Mouse (Mus musculus) spleen, postnatal 4 days (tissue): ENCODE results near the gene Aox2.
A peak's percentile ranks its signal among the peaks of the same experiment; 100 is the strongest.

ENCODE experiments used
- DNase-seq, 2 experiments: peaks; one replicate each; pipeline ENCODE4 v3.0.0; 2022; ENCODE audit warnings: low spot score in 2 of 2

Aox2 gene

DNA sequence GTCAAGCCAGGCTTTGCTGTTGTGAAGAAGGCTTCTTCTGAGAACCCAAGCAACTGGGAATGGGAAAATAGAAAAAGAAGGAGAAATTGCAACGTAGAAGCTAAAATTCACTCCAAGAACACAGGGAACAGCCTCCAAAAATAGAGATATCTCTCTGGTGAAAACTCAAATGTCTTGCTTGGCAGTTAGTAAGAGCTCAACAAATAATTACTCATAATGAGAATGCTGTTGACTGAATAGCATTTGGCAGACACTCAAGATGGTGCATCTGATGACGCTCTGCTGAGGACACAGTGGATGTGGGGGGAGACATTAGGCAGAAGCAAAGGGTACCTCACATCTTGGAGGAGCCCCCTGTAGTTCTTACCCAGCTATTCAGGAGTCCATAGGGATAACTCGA is 10.0 kb downstream of the Aox2 start:
- DNase-seq: no peak

DNA sequence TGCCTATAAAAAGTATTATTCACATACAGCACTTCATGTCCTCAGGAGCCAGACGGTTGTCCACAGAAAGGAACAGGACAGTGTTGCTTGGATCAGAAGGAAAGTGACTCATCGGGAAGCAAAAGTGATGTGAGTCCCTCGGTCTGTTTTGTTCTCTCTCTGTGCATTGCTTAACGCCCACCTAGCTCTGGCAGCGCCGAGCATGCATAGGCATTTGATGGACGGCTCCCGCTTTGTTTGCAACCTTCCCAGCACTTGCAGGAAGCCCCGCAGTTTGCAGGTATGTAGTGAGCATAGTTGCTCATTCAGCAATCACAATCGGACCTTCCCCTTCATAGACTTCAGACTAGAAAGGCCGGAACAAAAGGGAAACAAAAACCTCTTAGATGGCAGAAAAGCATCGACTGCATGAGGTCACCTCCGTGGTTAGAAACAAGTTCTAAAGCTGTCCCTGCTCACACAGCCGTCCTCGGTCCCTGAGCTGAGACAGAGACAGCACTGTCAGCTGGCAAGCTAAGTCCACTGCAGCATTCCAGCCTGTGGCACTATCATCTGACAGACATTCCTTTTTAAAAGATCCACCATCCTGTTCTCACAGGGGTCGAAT is 11.8 kb downstream of the Aox2 start:
- DNase-seq: no peak

DNA sequence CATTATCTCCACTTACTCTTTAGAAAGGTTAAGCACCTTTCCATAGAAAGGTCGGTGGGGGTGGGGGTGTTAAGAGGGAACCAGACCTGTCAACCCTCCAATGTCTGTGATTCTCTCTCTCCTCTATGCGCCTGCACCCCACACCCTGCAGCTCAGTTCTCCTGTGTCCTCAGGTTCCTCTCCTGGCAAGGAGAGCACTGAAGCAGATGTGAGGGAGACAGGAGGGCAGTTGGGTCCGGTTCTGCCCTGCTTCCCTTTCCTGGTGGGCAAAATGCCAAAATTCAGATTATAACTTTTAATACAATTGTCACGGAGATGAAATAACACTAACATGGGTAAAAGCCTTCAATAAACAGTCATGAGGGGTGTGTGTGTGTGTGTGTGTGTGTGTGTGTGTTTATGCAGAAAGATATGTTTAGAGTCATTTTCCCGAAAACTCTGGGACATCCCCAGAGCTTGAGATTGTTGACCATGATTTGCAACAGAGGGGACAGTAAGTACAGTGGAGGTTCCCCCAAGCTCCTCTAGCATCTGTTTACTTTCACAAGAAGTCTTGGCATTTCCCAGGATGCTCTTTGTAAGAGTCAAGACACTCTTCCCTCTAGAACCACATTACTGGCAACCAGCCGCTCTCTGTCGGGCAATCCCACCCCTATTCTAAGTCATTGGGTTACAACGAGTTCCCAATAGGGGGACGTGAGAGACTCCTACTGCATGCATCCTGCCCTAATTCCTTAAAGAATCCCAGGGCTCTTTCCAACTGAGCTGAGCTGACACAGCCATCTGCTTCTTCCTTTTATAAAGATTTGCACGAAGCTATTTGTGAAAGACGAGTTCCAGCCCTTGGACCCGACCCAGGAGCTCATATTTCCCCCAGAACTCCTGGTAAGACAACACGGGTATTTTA is 13.5 kb downstream of the Aox2 start:
- no peak for DNase-seq

DNA sequence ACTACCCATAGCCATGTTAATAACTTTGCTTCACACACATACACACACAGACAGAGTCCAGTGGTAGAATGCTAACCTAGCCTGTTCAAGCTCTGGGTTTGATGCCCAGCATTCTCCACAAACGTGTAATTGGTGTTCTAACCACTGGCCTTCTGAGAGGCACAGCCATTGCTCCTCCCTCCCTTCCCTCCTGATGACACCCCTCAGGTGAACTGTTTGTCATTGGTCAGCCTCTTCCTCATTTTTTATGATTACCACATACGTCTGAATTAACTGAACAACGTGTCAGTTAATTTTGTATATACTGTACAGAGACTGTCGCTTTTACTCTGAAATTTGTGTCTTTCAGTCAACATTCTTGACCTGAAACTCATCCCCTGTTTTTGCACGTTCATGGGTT is 16.6 kb downstream of the Aox2 start:
- DNase-seq: no peak

DNA sequence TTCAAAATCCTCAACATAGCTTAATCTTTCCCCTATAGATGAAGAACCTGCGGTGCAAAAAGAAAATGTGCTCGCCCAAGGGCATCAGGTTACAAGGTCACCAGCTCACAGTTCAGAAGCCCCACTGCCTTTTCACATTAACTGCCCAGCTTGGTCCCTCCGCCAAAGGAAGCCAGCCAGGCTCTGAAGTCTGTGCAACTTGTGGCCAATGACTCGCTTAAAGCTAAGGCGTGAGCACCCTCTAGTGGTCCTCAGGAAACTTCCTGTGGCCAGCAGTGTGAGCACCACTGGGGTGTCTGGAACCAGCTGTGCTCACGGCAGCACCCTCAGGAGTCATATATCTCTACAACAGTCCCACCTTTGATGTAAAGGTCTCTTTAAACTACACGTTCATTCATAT is 18.2 kb downstream of the Aox2 start:
- peak; percentile 59 to 82 for DNase-seq

DNA sequence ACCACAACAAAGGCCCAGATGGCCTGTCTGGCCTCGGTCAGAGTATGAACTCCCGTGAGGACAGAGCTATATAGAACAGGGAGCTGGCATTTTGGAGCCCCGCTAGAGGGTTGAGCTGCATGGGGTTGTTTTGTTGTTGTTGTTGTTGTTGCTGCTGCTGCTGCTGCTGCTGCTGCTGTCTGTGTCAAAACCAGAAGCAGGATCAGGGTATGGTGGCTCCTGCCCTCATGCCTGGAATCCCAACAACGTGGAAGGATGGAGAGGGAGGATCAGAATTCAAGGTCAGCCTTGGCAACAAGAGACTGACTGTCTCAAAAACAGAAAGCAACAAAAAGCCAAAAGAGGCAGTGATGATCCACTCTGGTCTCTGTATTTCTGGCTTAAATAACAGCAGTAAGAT is 18.7 kb downstream of the Aox2 start:
- peak in 1 of 2 experiments; percentile 45 for DNase-seq

DNA sequence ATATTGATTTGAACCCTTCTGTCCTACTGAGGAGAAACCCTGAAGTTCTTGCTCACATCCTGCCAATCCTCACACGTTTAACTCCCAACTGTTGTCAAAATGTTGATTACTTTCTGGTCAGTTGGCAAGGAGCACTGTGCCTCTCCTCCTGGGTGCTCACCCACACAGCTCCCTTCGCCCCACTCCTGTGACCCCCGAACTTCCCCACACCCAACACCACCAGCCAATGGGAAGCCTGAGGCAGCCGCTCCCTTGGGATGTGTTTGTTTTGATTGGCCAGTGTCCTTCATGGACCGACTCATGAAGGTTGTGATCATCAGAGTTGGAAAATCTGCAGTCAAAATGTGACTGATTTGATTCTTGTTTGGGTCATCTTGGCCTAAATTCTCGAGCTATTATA is 20.2 kb downstream of the Aox2 start:
- no peak for DNase-seq

DNA sequence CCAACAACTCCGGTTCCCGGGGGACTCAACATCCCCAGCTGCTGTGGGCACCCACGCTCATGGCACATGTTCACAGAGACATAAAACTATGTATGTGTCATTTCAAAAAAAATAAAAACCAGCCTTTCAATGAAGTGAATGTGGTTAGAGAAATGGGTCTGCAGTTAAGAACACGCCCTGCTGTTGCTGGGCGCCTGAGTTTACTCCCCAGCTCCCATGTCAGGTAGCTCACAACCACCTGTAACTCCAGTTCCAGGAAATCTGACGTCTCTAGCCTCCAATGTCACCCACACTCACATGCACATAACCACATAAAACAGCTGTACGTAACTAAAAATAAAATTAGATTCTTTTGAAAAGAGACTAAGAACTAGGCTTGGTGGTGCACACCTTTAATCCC is 22.9 kb downstream of the Aox2 start:
- no peak for DNase-seq

DNA sequence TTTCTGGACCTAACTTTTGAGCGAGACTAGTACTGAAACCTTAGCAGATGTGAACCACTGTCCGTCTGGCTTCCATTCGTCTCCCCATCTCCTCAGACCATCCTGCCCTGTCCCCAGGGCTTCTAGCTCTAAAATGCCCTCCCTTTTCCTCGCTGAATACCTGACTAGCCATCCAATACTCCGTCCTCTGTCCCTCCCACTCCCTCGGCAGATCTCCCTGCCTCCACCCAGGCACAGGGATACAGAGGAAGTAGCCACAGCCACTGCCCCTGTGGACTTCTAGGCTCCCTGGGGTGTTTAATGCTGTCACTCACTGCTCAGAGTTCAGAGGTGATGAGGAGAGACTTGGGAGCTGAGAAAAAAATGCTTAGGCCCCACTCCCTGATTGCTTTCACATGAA is 23.9 kb downstream of the Aox2 start:
- no peak for DNase-seq

DNA sequence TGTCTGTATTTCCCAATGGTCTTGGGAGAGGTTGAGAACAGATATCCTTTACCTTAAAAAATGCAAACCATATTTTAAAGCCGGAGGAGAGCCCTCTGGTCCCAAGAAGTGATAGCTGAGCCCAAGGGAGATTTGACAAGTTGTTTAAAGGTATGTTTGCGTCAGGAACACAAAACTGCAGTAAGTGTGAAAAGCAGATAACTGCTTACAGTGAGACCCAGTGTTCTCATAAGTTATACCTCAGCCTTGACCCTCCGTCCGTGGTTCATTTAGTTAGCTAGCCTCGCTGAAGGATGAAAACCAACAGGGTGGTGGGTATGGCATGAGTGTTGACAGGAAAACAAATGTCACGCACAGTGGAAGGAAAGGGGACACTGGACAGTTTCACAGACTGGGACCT is 24.9 kb downstream of the Aox2 start:
- DNase-seq: no peak

DNA sequence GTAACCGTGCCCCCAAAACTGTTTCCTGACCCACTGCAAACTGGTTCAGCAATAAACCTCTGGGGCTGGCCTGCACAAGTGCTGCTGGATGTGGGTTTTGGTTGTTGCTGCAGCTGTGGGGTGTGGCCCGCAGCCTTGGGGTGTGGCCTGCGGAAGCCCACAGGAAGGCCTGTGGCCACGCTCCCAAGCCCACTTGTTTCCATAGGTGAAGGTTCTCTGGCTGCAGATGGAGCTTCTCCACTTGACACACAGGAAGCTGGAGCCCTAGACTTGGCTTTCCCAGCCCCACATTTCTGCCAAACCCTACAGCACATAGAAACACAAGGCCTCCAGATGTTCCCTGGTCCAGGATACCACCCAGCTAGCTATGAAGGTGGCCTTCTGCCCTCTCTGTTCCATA is 25.6 kb downstream of the Aox2 start:
- peak; percentile 45 to 66 for DNase-seq

DNA sequence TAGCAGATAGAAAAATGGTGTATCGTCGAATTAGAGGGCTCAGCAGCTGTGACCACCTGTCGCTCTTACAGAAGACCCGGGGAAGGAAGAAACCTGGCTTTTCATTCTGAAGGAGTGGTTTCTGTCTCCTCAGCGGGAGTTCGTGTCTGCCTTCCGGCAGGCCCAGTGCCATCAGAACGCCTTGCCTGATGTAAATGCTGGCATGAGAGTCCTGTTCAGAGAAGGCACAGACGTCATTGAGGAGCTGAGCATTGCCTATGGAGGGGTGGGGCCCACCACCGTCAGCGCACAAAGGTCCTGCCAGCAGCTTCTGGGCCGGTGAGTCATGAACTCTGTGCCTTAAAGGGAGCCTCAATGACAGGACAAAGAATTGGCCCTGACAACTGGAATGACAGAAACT is 26.2 kb downstream of the Aox2 start:
- no peak for DNase-seq

DNA sequence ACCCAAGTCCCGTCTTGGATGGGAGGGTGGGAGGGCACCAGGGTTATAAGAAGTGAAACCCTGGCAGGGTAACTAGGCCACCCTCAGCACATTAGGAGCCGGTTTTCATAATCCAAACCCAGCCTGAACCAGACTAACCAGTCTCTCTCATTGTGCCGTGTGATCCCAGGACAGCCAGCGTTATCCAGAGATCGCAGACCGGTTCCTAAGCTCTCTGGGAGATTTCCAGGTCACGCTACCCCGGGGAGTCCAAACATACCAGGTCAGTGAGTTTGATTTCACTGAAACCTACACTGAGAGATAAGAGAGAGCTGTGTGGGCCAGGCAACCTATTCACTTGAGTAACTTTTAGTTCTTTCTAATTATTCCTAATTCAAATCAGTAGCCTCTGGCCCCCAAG is 29.1 kb downstream of the Aox2 start:
- no peak for DNase-seq

DNA sequence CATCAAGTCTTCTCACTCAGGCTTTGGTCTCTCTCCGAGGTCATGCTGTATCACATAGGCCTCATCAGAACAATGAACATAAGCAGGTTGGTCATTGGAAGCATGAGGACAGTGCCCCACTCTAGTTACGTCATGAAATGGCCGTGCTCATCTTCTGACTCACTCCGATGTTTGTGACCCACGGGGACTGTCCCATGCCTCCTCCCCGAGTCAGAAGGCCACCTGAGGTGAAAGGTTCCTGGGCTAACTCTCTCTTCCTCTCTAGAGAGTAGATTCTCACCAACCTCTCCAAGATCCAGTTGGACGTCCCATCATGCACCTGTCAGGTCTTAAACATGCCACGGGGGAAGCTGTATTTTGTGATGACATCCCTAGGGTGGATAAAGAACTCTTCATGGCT is 30.5 kb downstream of the Aox2 start:
- peak in 1 of 2 experiments; percentile 36 for DNase-seq

DNA sequence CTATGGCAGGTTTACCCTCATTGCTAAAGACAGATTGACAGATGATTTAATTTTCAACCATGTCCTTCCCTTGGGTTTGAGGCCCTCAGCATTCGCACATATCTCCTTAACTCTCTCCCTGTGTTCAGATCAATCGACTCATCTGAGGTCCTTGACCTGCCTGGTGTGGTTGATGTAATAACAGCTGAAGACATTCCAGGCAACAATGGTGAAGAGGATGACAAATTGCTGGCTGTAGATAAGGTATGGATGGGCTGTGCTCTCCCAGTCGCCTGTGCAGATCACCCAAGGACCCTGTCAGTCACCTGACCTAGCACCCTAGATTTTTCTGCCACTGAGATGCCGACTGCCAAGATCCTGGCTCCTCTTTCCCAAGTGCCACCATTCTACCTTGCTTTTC is 31.7 kb downstream of the Aox2 start:
- DNase-seq: peak in 1 of 2 experiments; percentile 33

DNA sequence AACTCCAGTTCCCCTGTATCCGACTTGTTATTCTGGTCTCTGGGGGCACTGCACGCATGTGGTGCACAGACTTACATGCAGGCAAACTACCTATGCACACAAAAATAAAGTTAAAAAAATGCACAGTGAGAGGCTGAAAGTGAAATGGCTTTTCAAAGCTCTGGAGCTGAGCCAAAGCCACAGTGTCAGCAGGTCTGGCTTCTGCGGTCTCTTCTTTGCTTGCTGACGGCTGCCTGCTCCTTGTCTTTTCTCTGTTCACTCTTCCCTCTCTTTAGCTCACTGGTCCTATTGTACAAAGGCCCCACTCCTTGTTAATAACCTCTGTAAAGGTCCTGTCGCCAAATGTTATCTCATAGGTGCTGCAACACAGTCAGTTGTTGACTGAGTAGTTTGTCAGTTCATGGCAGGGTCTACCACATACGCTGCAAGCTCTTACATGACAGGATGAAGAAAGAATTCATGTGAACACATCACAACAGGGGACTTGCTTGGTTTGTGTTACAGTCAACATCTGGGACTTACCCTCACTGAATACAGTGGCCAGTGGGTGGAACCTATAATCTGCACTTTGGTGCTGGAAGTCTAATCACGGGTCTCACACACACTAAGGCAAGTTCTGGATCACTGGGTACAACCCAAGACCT is 33.2 kb downstream of the Aox2 start:
- peak in 1 of 2 experiments; percentile 19 for DNase-seq

DNA sequence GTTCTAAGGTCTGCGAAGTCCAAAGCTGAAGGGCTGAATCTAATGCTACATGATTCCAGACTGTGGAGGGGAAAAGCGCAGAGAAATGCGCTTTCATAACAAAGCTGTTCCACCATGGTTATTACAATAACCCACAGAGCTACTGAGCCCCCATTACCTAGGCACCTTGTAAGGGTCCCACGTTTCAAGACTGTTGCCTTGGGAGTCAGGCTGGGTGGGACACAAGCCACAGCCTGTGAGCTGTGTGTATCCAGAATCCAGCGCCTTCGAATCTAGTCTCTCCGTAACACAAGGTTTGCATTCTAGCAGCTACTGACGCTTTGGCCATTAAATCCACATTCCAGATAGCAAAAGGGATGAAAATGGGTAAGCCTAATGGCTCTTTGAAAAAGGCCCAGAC is 35.0 kb downstream of the Aox2 start:
- DNase-seq: peak in 1 of 2 experiments; percentile 21

DNA sequence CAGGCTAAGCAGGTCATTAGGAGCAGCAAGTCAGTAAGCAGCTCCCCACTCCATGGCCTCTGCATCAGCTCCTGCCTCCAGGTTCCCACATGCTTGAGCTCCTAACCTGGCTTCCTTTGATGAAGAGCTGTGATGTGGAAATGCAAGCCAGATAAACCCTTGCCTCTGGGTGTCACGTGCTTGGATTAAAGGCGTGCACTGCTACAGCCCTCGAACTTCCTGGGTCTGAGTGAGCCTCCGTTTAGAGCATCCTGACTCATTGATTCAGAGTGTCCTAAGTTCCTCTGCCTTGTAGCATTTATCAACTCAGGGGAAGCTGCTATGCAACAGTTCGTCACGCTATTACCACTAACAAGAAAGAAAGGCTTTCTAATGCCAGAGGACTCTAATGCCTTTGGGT is 37.4 kb downstream of the Aox2 start:
- DNase-seq: peak in 1 of 2 experiments; percentile 25

DNA sequence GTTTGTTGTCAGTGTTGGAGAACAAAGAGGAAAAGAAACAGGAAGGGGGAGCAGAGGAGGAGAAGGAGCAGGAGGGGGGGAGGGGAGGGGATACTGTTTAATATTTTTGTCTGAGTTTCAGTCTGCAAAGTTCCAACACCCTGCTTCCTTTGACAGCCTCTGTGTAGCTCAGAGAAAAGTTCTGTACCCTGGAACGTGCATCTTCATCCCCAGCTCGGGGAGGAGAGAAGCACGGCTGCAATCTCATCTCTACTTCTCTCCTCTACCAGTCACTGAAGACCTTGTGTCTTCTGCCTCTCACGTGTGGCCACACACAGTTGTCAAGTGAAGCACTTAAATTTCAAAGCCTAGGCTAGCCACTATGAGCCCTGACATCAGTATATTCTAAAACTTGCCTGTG is 55.1 kb downstream of the Aox2 start:
- DNase-seq: peak in 1 of 2 experiments; percentile 42

DNA sequence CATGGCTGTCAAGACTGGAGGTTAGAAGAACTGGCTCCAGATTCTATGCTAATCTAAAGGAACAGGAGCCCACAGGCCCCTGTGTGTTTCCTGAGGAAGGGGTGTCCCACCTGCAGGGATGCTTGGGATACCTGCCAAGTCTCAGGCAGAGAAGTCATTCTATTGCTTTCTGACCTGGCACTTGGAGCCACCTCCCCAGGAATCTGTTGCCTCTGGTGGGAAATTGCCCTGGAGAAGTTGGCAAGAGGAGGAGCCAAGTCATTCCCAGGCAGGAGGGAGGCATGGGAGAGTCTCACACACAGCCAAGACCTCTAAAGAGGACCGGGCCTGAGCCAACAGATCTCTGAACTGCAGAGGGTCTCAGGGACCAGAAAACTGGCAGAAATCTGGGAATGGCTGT is 61.8 kb downstream of the Aox2 start:
- DNase-seq: peak in 1 of 2 experiments; percentile 46

DNA sequence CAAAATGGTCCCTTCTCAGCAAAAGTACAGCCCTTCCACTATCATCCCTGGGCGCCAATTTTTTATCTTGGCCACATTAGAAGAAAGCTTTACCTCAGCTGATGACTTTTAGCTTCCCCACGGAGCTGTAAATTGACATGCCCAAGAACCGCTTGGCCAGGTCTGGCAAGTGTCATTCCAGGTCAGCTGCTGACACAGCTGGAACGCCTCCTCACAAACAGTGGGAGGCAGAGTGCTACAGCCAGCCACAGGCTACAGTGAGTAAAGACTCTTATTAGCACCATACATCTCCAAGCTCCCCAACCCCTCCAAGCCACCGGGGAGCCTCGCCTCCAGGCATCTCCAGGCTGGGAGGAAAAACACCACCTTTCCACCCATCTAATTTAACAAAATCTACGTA is 63.5 kb downstream of the Aox2 start:
- DNase-seq: peak in 1 of 2 experiments; percentile 51

DNA sequence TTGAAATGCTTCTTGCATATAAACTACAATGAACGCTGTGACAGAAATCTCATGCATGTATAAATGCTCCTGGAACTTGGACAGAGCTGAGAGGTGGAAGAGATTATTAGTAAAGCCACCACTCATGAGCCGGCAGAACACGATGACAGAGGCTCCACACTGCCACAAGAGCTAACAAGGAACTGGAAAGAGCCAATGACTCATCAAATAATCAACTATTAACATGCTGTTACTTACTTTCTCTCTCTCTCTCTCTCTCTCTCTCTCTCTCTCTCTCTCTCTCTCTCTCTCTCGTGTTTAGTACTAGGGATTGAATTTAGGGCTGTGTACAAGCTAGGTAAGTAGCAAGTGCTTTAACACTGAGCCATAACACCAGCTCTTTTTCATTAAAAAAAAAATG is 65.7 kb downstream of the Aox2 start:
- DNase-seq: no peak

DNA sequence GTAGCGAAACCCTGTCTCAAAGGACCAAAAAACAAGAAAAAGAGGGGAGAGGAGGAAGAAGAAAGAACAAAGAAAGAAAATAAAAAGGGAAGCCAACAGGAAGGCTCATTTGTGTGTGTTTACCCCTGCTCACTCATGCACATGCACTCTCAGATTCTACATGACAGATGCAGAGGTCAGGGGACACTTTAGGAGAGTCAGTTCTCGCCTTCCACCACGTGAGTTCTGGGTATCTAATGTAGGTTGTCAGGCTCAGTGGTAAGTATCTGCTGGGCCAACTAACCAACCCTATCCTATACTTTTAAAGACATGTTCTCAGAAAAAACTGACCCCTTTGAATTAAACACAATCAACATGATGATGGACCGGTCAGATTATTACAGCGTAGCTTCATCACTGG is 66.4 kb downstream of the Aox2 start:
- DNase-seq: no peak
